Mouse (Mus musculus) C2C12 (cell line): ENCODE results near the gene Wdr18.

ENCODE experiments used
- CEBPB ChIP-seq: IDR thresholded peaks from one replicate; pipeline ENCODE4 v1.6.1; 2011; ENCODE audit warnings: low read depth, mild to moderate bottlenecking, control low read depth, moderate library complexity
- CTCF ChIP-seq: IDR thresholded peaks from one replicate; pipeline ENCODE4 v1.5.1; 2011; ENCODE audit not compliant: control insufficient read depth, insufficient read depth, insufficient read length
- MAX ChIP-seq: IDR thresholded peaks from one replicate; pipeline ENCODE4 v1.6.1; 2011; ENCODE audit warnings: mild to moderate bottlenecking, control low read depth
- MYOD1 ChIP-seq: IDR thresholded peaks from one replicate; pipeline ENCODE4 v1.6.1; 2011; ENCODE audit warnings: low read depth; ENCODE audit not compliant: control insufficient read depth, insufficient read length
- MYOG ChIP-seq: IDR thresholded peaks from one replicate; pipeline ENCODE4 v1.6.1; 2011; ENCODE audit not compliant: control insufficient read depth, insufficient read length; ENCODE audit errors: extremely low read depth
- USF1 ChIP-seq: IDR thresholded peaks from one replicate; pipeline ENCODE4 v1.6.1; 2011; ENCODE audit warnings: low read depth, mild to moderate bottlenecking, control low read depth, moderate library complexity

DNA sequence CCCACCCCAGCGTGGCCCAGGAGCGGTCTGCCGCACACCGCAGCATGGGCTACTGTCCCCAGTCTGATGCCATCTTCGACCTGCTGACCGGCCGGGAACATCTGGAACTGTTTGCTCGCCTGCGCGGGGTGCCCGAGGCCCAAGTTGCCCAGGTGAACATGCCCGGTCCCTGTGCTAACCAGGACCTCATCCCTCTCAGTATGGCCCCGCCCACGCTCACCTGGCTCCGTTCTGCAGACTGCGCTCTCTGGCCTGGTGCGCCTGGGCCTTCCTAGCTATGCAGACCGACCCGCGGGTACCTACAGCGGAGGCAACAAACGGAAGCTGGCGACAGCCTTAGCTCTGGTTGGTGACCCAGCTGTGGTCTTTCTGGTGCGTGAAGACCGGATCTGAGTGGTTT is 53.7 kb downstream of the Wdr18 start:
- no peak for TF ChIP-seq USF1
- no peak for TF ChIP-seq CTCF
- TF ChIP-seq MAX: no peak
- TF ChIP-seq MYOG: no peak
- no peak for TF ChIP-seq MYOD1
- no peak for TF ChIP-seq CEBPB
